Mouse (Mus musculus) thymus, adult 2 months (tissue): ENCODE results near the gene Nod2. TPM values are rescaled to one million over a fixed set of nuclear protein-coding genes. Genes with fewer than 3 reads are reported as not detected.

Experiments used
- DNase-seq: peaks from one replicate; pipeline ENCODE4 v3.0.0; 2021
- H3K27ac ChIP-seq: fragments of 200-500 bp; 2 replicates; pipeline ENCODE4 v1.5.1; 2012; ENCODE audit warnings: low read length, control low read depth; ENCODE audit not compliant: control insufficient read depth, insufficient read depth
- H3K27me3 ChIP-seq: fragments of 200-500 bp; 2 replicates; pipeline ENCODE4 v1.6.1; 2012; ENCODE audit warnings: mild to moderate bottlenecking, low read length, moderate library complexity, mixed read lengths; ENCODE audit not compliant: control insufficient read depth, insufficient read depth
- H3K36me3 ChIP-seq: fragments of 200-500 bp; 2 replicates; pipeline ENCODE4 v1.6.1; 2012; ENCODE audit warnings: mild to moderate bottlenecking, low read length, moderate library complexity; ENCODE audit not compliant: control insufficient read depth, insufficient read depth
- H3K4me1 ChIP-seq: fragments of 200-500 bp; replicated peaks from 2 replicates; pipeline ENCODE4 v1.6.1; 2012; ENCODE audit warnings: low read length; ENCODE audit not compliant: control insufficient read depth, insufficient read depth
- H3K4me3 ChIP-seq: fragments of 200-500 bp; 2 replicates; pipeline ENCODE4 v1.5.1; 2012; ENCODE audit warnings: mild to moderate bottlenecking, low read length, control low read depth, moderate library complexity; ENCODE audit not compliant: control insufficient read depth, insufficient read depth
- CTCF ChIP-seq: fragments of 200-500 bp; IDR thresholded peaks from 2 replicates; pipeline ENCODE4 v1.5.1; 2012; ENCODE audit warnings: mild to moderate bottlenecking, control low read depth, low read length, moderate library complexity, borderline replicate concordance; ENCODE audit not compliant: control insufficient read depth, poor library complexity, insufficient read depth; ENCODE audit errors: extremely low read depth
- POLR2A ChIP-seq: fragments of 200-500 bp; IDR thresholded peaks from 2 replicates; pipeline ENCODE4 v1.6.1; 2012; ENCODE audit warnings: mild to moderate bottlenecking, low read length, control low read depth, moderate library complexity; ENCODE audit not compliant: control insufficient read depth, poor library complexity, insufficient read depth; ENCODE audit errors: extremely low read depth
- WGBS: fragments of 180-500 bp; shearing (Covaris S2); methylation state at CpG from one replicate; pipeline ENCODE4 v1.1.7; 2018; 5-methylcytosine and 5-hydroxymethylcytosine counted together
- polyA plus RNA-seq: library from polyadenylated mRNA; depleted of rRNA; stranded (reverse); fragments of >200 nt; gene quantifications from 2 replicates; pipeline ENCODE4 v1.2.3, GENCODE M21; 2012

Gene Nod2
- polyA plus RNA-seq, 1 experiment: 2.7 TPM

GRCm38 (mm10) chr8:88675372-88676165, 28.5 kb downstream of the Nod2 start:
- no peak for DNase-seq
- no peaks in the 10 kb centered on the region for H3K27me3 ChIP-seq
- H3K36me3 ChIP-seq: no peaks in the 10 kb centered on the region
- H3K4me1 ChIP-seq: peaks cover 24% of the 10 kb centered on the region
- 95% methylated on average over 12 of the region's 12 CpGs for WGBS
- no peak overlapping the region for H3K27ac ChIP-seq
- TF ChIP-seq CTCF (no peak), POLR2A (no peak)
- no peak overlapping the region for H3K4me3 ChIP-seq

- 95% methylated on average over 8 of the region's 8 CpGs for WGBS
Measured at GRCm38 (mm10) chr8:88677071-88677470, 30.0 kb downstream of the Nod2 start.

GRCm38 (mm10) chr8:88680566-88680965, 33.5 kb downstream of the Nod2 start:
- no peak overlapping the region for H3K4me3 ChIP-seq
- no peak for TF ChIP-seq CTCF
- H3K4me1 ChIP-seq: 0 out of 2 replicates have a peak, but pooled peaks cover 3% of the 10 kb centered on the region
- no peak overlapping the region for H3K27ac ChIP-seq
- 98% methylated on average over 2 of the region's 2 CpGs for WGBS
- no peak for DNase-seq
- no peaks in the 10 kb centered on the region for H3K36me3 ChIP-seq
- H3K27me3 ChIP-seq: no peaks in the 10 kb centered on the region

More at GRCm38 (mm10) chr8:88677071-88677470, 30.0 kb downstream of the Nod2 start:
- Histone ChIP-seq H3K4me1 (peaks cover 11% of the 10 kb centered on the region), H3K27me3 (no peaks in the 10 kb centered on the region), H3K4me3 (no peak overlapping the region), H3K27ac (no peak overlapping the region), H3K36me3 (no peaks in the 10 kb centered on the region)
- DNase-seq: no peak
- TF ChIP-seq POLR2A: no peak
- TF ChIP-seq CTCF: no peak

GRCm38 (mm10) chr8:88681046-88681445, 33.9 kb downstream of the Nod2 start:
- Histone ChIP-seq H3K27ac (no peak overlapping the region), H3K4me3 (no peak overlapping the region), H3K4me1 (0 out of 2 replicates have a peak, but pooled peaks cover 5% of the 10 kb centered on the region), H3K27me3 (no peaks in the 10 kb centered on the region), H3K36me3 (no peaks in the 10 kb centered on the region)
- 93% methylated on average over 8 of the region's 8 CpGs for WGBS
- no peak for DNase-seq
- TF ChIP-seq POLR2A (no peak), CTCF (no peak)

- no peak for DNase-seq
- Histone ChIP-seq H3K4me3 (no peak overlapping the region), H3K4me1 (peaks cover 4% of the 10 kb centered on the region), H3K36me3 (no peaks in the 10 kb centered on the region), H3K27ac (no peak overlapping the region), H3K27me3 (no peaks in the 10 kb centered on the region)
- TF ChIP-seq CTCF (no peak), POLR2A (no peak)
- 96% methylated on average over 7 of the region's 7 CpGs for WGBS
Measured at GRCm38 (mm10) chr8:88683656-88684289, 36.7 kb downstream of the Nod2 start.

GRCm38 (mm10) chr8:88686226-88686905, 39.3 kb downstream of the Nod2 start:
- TF ChIP-seq POLR2A: no peak
- TF ChIP-seq CTCF: no peak
- Histone ChIP-seq H3K27ac (no peak overlapping the region), H3K36me3 (no peaks in the 10 kb centered on the region), H3K27me3 (no peaks in the 10 kb centered on the region), H3K4me3 (no peak overlapping the region), H3K4me1 (peaks cover 13% of the 10 kb centered on the region)
- WGBS: 91% methylated on average over 9 of the region's 9 CpGs
- DNase-seq: no peak
